ENCODE assay signal across 30 mouse cellular contexts in the genomic region with DNA sequence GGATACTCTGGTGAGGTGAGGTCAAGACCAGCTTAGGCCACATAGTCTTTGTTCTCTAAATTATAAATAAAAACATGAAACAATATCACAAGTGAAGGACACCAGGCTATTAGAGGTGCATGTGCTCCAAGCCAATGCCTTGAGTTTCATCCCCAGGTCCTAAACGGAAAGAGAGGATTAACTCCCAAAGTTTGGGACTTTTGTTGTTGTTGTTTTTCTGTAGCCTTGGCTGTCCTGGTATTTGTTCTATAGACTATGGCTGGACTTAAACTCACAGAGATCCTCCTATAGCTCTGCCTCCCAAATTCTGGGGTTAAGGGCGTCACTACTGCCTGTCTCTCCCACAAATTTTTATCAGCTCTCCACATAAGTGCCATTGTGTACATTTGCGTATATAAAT.
"Had no signal": no experiment of that assay in that cellular context is flagged by ENCODE, and none has a peak within 500 bp of the region (broad histone marks: within the 10 kb centered on the region; RNA-seq: fewer than 3 reads in every experiment).

No protein-coding gene starts in this region.

- H3K9me3 ChIP-seq: limb, embryonic 10.5 days; limb, embryonic 12.5 days; limb, embryonic 13.5 days; limb, embryonic 15.5 days; liver, embryonic 12.5 days; liver, embryonic 13.5 days; liver, embryonic 15.5 days; lung, embryonic 15.5 days; midbrain, embryonic 10.5 days; midbrain, embryonic 12.5 days; midbrain, embryonic 13.5 days; midbrain, embryonic 15.5 days; neural tube, embryonic 12.5 days had no signal

- H3K9ac ChIP-seq: limb, embryonic 12.5 days; limb, embryonic 13.5 days; limb, embryonic 15.5 days; liver, embryonic 12.5 days; liver, embryonic 13.5 days; liver, embryonic 14.5 days; liver, embryonic 15.5 days; liver, postnatal 0 days; lung, embryonic 14.5 days; lung, embryonic 15.5 days; midbrain, embryonic 12.5 days; midbrain, embryonic 13.5 days; midbrain, embryonic 15.5 days; neural tube, embryonic 12.5 days had no signal

- H3K4me3 ChIP-seq: limb, embryonic 10.5 days; limb, embryonic 12.5 days; limb, embryonic 13.5 days; limb, embryonic 15.5 days; liver, embryonic 12.5 days; liver, embryonic 13.5 days; liver, embryonic 15.5 days; lung, embryonic 15.5 days; megakaryocyte, embryonic 14.5 days; midbrain, embryonic 10.5 days; midbrain, embryonic 12.5 days; midbrain, embryonic 13.5 days; midbrain, embryonic 15.5 days; myocyte; neural tube, embryonic 12.5 days had no signal

- H3K27me3 ChIP-seq: limb, embryonic 12.5 days; limb, embryonic 13.5 days; limb, embryonic 15.5 days; liver, embryonic 12.5 days; liver, embryonic 13.5 days; liver, embryonic 15.5 days; lung, embryonic 15.5 days; megakaryocyte, embryonic 14.5 days; midbrain, embryonic 12.5 days; midbrain, embryonic 13.5 days; midbrain, embryonic 15.5 days; neural tube, embryonic 12.5 days had no signal

- H3K36me3 ChIP-seq: limb, embryonic 10.5 days; limb, embryonic 12.5 days; limb, embryonic 13.5 days; limb, embryonic 15.5 days; liver, embryonic 12.5 days; liver, embryonic 13.5 days; liver, embryonic 15.5 days; lung, embryonic 15.5 days; midbrain, embryonic 10.5 days; midbrain, embryonic 12.5 days; midbrain, embryonic 13.5 days; midbrain, embryonic 15.5 days; neural tube, embryonic 12.5 days had no signal

- DNase-seq: left cerebral cortex, postnatal 4 days; liver; liver, embryonic 13.5 days; liver, postnatal 0 days; lung, adult 18-20 months; lung, adult 2 months; lung, embryonic 14.5 days; lung, postnatal 10 days; lung, postnatal 14 days; lung, postnatal 36 days; lung, postnatal 4 days; midbrain, embryonic 14.5 days had no signal

- H3K4me1 ChIP-seq: limb, embryonic 10.5 days; limb, embryonic 12.5 days; limb, embryonic 13.5 days; limb, embryonic 15.5 days; liver, embryonic 12.5 days; liver, embryonic 13.5 days; liver, embryonic 15.5 days; lung, embryonic 15.5 days; megakaryocyte, embryonic 14.5 days; midbrain, embryonic 12.5 days; neural tube, embryonic 12.5 days had no signal

- H3K27ac ChIP-seq: limb, embryonic 10.5 days; limb, embryonic 12.5 days; limb, embryonic 13.5 days; limb, embryonic 15.5 days; liver, embryonic 12.5 days; liver, embryonic 13.5 days; liver, embryonic 14.5 days; liver, embryonic 15.5 days; lung, embryonic 15.5 days; macrophage; midbrain, embryonic 10.5 days; midbrain, embryonic 12.5 days; midbrain, embryonic 13.5 days; midbrain, embryonic 15.5 days; neural tube, embryonic 12.5 days had no signal

- H3K4me2 ChIP-seq: limb, embryonic 12.5 days; limb, embryonic 13.5 days; limb, embryonic 15.5 days; liver, embryonic 11.5 days; liver, embryonic 12.5 days; liver, embryonic 13.5 days; liver, embryonic 15.5 days; lung, embryonic 14.5 days; lung, embryonic 15.5 days; midbrain, embryonic 11.5 days; midbrain, embryonic 12.5 days; midbrain, embryonic 13.5 days; midbrain, embryonic 15.5 days; neural tube, embryonic 12.5 days had no signal
